ENCODE assay signal across 9 mouse cellular contexts in the genomic region with DNA sequence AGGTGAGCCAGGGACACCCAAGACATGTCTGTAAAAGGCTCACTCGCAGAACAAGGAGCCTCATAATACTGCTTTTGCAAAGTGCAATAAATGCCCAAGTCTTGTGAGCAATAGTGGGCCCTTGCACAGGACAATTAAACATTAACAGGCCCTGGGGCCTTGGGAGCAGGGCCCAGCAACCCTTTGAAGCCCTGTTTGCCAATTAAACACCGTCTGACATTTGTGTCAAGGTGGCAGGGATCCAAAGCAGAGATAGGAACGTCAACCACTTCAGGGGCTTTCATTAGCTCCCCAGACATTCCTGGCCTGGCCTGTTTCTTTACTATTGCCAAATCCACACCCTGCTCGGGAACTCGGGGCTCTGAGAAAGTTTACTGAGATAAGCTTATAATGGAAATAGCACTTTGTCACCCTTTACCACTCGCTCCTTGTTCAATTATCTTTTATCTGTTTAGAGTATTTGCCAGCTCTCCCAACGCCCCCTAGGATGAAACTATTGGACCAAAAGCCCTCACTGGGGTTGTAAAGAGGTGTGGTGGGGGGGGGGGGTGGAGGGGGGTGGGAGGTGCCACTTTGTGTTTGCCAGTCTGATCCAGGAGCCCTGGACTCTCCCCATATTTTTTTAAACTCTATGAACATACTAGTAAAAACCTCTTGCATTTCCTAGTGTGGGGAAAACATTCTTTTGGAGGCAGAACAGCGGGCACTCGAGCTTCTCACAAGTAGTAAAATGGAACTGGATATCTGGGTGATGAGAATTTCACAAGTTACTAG.
DNase-seq lines count a peak whose midpoint lies in the region; ATAC-seq and TF ChIP-seq lines count a peak whose summit lies in the region.
"Had no signal": no experiment of that assay in that cellular context is flagged by ENCODE, and none has a peak within 500 bp of the region (broad histone marks: within the 10 kb centered on the region; RNA-seq: fewer than 3 reads in every experiment).

No protein-coding gene starts in this region.

- DNase-seq in heart, adult 2 months: peak in 1 of 2 experiments; percentile 34
- DNase-seq in heart, adult 8-10 months (ENCODE audit: low spot score): no peak
- peak; percentile 44 for DNase-seq in large intestine, adult 2 months (ENCODE audit: low read depth, low spot score)
- DNase-seq in lung, postnatal 4 days: peak; percentile 71 to 81
- no peak for DNase-seq in gastrocnemius, postnatal 14 days
- DNase-seq in right cerebral cortex, postnatal 36 days (ENCODE audit: low spot score in 2 of 2): no peak
- no peak for DNase-seq in right cerebral cortex, postnatal 4 days

- H3K9ac ChIP-seq in heart, adult 2 months (ENCODE audit: low read depth, low read length): no peak overlapping the region
- no peak overlapping the region for H3K9ac ChIP-seq in heart, embryonic 15.5 days

- intact Hi-C loops in heart, adult 2 months (cut with DNase I): no loop called here
- intact Hi-C loops in gastrocnemius, postnatal 14 days (cut with DNase I; ENCODE audit: low total_unique reads): no loop called here

- ATAC-seq in heart, embryonic 15.5 days (replicated peaks; ENCODE audit: insufficient number of reproducible peaks, insufficient read depth, low FRiP score, low read depth): peak; percentile 92

- TF ChIP-seq EP300 in heart, adult 2 months (IDR thresholded peaks at IDR 0.05; ENCODE audit: insufficient read depth, low read depth, low read length): 0 out of 2 replicates have a peak, but pooled peaks have one; percentile 13

- H3K36me3 ChIP-seq in heart, adult 2 months (ENCODE audit: control insufficient read depth, insufficient read depth, low read length): no peaks in the 10 kb centered on the region
- H3K36me3 ChIP-seq in heart, embryonic 15.5 days: no peaks in the 10 kb centered on the region

- H3K27ac ChIP-seq in heart, adult 2 months: no peak overlapping the region
- H3K27ac ChIP-seq in heart, embryonic 15.5 days: peak overlapping the region; percentile 64
- H3K27ac ChIP-seq: macrophage had no signal

- H3K4me1 ChIP-seq in heart, adult 2 months (ENCODE audit: control insufficient read depth, insufficient read depth, low read length): no peaks in the 10 kb centered on the region
- peaks cover 24% of the 10 kb centered on the region for H3K4me1 ChIP-seq in heart, embryonic 15.5 days (replicated peaks)

- H3K27me3 ChIP-seq in heart, adult 2 months (ENCODE audit: control insufficient read depth, insufficient read depth, low read length): no peaks in the 10 kb centered on the region
- no peaks in the 10 kb centered on the region for H3K27me3 ChIP-seq in heart, embryonic 15.5 days

- TF ChIP-seq POLR2A in heart, adult 2 months (IDR thresholded peaks at IDR 0.05; ENCODE audit: insufficient read depth, low read depth, low read length): no peak

- 29% methylated on average over 9 of the region's 9 CpGs for WGBS in heart, adult 2 months
- WGBS in heart, embryonic 15.5 days: 23% methylated on average over 9 of the region's 9 CpGs
- WGBS in large intestine, adult 2 months: 14% methylated on average over 9 of the region's 9 CpGs

- H3K79me2 ChIP-seq in heart, adult 2 months (replicated peaks; ENCODE audit: control insufficient read depth, insufficient read depth, low read length): no peaks in the 10 kb centered on the region

- no peak overlapping the region for H3K4me2 ChIP-seq in heart, embryonic 15.5 days

- TF ChIP-seq CTCF in heart, adult 2 months (IDR thresholded peaks at IDR 0.05): no peak

- H3K9me3 ChIP-seq in heart, embryonic 15.5 days (replicated peaks): no peaks in the 10 kb centered on the region

- no peak overlapping the region for H3K4me3 ChIP-seq in heart, adult 2 months
- H3K4me3 ChIP-seq in heart, embryonic 15.5 days: no peak overlapping the region

Comparison
In these comparisons a context has a peak if more than half of its experiments do, and no peak if none do; other contexts are left out.
1. DNase-seq: peak in large intestine, adult 2 months (single experiment) and lung, postnatal 4 days (2 of 2); none in heart, adult 8-10 months (single experiment), gastrocnemius, postnatal 14 days (single experiment), right cerebral cortex, postnatal 36 days (0 of 2) and right cerebral cortex, postnatal 4 days (single experiment).